Mouse (Mus musculus) brain, adult 2 months (tissue): Measurements from ENCODE around the gene Pmm1.
"Not testable (repeated sequence)": the region's sequence is repeated elsewhere in the genome, so short reads cannot be mapped to it uniquely, and the experiment has no call there.

ENCODE experiments used
- DNase-seq: peaks from one replicate; pipeline ENCODE4 v3.0.0; 2011; ENCODE audit warnings: low read depth, low spot score

The Pmm1 gene

DNA sequence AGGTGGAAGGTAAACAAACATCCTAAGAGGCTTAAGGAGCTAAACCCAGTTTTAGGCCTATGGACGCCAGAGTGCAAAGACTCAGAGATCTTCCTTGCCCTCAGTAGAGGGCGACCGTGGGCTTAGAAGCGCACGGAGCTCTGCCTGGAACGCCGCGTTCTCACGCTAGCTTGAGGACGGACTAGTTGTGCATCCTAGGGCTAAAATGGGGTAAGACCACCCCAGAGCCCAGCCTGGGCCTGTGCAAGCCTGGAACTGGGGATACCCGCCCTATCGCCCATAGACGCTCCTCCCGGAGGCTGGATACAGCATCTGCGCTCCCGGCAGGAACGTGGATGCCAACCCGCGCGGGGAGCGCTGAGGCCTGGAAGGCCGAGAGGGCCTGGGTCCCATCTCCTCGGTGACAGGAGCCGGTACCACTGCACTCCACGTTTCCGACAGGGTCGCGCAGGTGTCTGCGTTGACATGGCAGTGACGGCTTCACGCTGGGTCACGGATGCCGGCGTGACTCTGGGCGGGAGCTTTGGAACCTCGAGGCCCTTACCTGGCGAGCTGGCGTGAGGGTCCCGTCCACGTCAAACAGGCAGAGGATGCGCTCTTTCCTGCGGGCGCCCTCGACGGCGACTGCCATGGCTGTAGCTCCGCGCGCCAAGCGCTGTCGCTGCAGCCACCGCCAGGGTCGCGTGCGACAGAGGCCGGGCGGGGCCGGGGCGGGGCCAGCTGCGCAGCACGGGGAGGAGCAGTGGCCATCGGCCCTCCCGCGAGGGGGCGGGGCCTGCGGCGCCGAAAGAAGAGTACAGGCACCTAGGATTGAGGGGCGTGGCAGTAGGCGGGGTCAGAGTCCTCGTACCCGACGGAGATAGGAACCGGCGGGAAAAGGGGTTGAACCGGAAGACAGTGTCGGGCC is at the start of gene Pmm1:
Pmm1 (minus strand) TSS at position 760 of the 907 bp plus-strand sequence.
- peak; percentile 99 for DNase-seq

DNA sequence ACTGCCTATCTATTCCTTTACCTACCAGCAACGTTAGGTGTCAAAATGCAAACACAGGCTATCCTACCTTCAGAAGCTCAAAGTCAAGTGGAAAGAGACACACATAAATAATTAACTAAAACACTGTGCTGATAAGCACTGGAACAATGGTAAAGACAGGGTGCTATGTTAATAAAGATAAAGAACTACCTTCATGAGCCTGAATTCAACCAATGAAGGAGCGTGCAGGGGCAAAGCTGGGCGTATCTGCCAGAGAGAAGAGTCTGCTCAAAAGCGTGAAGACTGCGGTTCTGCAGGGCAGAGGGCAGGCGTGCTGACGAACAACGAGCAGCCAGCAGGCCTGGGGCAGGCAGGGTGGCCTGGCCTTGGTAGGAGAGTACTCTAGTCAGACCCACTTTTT is 43.5 kb upstream of the Pmm1 start:
- no peak for DNase-seq

DNA sequence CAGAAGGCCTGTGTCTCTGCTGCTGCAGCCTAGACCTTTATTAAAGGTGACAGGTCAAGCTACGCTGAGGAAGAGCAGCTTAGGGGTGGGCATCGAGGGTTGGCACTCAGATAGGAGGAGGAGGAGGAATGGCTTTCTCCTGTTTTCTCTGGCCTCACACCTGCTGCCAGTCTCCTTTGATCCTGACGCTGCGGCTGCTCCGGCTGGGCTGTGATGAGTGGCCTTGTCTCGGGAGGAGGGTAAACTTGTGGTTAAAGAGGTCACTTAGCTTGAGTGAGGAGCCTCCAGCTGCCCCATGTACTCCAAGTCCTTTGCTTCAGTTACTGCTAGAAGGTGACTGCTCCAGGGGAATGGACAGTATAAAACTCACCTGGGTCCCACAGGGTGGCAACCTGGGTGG is 33.3 kb upstream of the Pmm1 start:
- DNase-seq, result no peak

DNA sequence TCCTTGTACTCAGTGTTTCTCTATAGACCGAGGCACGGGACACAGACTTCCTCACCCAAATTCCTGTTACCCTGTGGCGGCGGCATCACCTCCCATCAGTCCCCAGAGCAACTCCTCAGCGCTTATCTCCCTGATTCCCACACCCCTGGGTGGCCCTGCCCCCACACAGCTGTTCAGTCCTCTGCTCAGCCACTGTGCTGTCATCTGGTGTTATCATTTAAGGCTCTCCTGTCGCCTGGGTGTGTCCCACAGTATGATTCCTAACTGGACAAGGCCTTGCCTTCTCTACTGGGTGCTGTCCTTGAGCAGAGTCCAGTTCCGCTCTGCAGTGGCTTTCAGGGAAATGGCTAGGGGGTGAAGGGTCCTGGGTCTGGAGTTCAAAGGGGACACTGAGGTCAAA is 29.8 kb upstream of the Pmm1 start:
- DNase-seq, result no peak

DNA sequence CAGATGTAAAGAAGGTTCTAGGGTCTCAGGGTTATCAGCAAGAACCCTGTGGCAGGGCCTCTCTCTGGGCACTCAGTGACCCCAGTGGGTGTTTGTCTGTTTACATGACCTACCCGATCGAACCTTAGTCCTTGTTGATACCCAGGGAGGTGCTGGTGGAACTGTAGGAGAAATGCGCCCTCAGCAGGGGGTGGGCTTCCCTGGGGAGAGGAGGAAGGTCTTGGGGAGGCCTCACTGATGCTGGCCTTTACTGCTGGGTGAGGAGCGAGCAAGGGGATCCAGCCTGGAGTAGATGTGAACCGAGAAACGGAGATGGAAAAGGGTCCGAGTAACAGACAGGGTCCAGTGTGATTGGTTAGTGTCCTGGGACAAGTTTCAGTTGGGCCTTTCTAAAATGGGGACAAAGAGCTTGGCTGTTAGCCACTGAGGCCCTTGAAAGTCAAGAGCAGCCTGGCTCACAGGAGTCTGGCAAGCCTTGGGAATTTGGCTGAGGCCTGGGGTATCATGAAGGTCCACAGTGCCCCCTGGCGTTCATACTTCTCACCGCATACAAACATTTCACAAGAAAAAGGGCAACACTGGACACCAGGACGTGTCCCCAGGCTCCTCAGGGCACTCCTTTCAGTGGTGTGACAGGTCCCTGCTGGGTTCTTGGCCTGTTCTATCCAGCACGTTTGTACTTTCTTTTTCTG is 28.8 kb upstream of the Pmm1 start:
- peak; percentile 97 for DNase-seq

- no peak for DNase-seq
Observed at GRCm38 (mm10) chr15:81987646-81988045, 26.9 kb upstream of the Pmm1 start, which contains the start of gene Xrcc6. Gene Xrcc6, plus strand, starts transcription at chr15:81987835.

DNA sequence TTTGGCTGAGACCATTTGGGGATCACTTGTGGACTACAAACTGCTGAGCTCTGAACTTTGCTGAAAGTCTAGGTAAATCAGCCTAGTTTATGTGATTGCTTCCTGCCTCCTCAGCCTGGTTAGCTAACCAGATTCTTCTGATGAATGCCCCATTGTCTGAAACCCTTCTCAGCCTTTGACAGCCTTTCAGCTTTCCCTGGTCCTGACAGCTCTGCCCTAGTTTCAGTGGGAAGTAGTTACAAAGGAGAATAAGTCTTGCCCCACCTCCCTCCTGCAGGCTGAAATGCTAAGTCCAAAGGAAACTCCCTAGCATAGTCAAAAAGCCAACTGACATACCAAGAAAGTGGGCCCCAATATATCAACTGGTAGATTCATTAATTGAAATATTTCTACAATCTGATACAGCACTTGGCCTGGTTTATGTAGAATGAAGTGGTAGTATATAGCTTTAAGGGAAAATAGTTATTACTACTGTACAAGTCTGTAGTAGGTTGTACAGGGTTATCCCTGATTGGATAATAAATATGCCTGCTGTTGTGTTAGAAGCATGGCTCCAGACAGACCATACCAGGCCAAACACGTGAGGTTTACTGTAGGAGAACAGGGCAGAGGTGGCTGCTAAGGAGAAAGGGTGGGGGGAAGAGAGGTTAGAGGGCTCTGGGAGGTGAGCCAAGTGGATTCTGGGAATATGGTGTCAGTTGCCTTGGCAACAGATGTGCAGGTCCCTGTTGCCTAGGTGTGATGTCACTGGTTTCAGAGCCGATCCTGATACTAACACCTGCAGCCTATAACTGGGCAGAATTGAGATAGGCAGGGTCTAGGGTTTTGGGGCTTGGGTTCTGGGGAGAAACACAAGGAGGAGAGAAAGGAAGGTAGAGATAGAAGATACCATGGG is 24.8 kb upstream of the Pmm1 start:
- DNase-seq, result no peak

GRCm38 (mm10) chr15:81982173-81982572 is 21.4 kb upstream of the Pmm1 start:
- DNase-seq, result no peak

DNA sequence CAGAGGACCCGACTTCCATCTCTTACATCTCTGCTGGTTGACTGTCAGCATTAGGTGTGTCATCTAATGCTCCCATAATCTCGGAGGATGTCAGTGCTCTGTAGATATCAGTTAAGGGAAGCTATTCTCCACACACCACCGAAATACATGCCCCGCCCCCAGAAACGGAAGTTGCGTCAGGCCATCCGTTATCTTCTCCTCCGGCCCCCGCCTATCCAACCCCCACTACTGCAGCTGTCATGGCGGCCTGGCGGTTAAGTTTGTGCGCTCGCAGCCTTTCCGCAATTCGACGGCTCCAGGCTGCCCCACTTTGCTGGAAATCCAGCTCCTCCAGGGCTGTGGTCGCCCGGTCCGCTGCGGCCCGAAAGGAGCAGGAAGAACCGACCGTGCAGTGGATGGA is 19.6 kb upstream of the Pmm1 start, which contains the start of gene 1700029P11Rik:
1700029P11Rik (plus strand) TSS at position 220 of the 400 bp plus-strand sequence.
- no peak for DNase-seq

DNA sequence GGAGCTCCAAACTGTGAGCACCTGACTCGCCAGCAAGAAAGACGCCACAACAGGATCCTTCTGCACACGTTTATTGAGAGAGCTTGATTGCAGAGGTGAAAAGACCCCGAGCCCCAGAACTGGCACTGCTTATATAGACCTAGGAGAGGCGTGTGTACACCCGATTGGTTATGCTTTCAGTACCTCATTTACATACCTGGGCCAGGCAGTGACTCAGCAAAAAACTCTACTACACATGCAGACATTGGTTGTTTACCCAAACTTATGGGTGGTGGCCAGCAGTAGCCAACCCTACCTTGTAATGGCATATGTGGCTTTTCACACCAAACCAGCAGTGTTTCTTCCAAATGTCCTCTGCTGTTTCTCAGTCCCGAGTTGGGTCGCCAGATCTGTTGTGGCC is 14.4 kb upstream of the Pmm1 start:
- not testable (repeated sequence) for DNase-seq

GRCm38 (mm10) chr15:81970498-81970897 is 9.8 kb upstream of the Pmm1 start:
- DNase-seq, result not testable (repeated sequence)

- DNase-seq, result not testable (repeated sequence)
Observed at GRCm38 (mm10) chr15:81969635-81970034, 8.9 kb upstream of the Pmm1 start.

GRCm38 (mm10) chr15:81969173-81969572 is 8.4 kb upstream of the Pmm1 start:
- DNase-seq, result no peak

DNA sequence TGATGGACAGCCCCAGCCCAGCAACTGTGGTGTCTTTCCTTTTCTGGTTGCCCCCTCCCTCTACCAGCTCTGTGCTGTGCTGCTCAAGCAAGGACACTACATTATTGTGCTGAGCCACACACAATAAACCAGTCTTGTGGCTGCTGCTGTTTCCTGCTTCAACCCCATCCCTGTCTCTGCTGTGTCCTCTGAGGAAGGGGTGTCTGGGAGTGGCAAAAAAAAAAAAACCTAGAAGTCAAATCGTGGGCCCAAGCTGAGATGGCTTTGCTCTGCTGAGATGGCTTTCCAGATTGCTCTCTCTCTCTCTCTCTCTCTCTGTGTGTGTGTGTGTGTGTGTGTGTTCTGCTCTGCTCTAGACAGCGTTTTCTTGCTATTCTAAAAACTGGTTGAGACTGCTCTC is 7.7 kb upstream of the Pmm1 start:
- no peak for DNase-seq

GRCm38 (mm10) chr15:81967821-81968220 is 7.1 kb upstream of the Pmm1 start:
- no peak for DNase-seq

DNA sequence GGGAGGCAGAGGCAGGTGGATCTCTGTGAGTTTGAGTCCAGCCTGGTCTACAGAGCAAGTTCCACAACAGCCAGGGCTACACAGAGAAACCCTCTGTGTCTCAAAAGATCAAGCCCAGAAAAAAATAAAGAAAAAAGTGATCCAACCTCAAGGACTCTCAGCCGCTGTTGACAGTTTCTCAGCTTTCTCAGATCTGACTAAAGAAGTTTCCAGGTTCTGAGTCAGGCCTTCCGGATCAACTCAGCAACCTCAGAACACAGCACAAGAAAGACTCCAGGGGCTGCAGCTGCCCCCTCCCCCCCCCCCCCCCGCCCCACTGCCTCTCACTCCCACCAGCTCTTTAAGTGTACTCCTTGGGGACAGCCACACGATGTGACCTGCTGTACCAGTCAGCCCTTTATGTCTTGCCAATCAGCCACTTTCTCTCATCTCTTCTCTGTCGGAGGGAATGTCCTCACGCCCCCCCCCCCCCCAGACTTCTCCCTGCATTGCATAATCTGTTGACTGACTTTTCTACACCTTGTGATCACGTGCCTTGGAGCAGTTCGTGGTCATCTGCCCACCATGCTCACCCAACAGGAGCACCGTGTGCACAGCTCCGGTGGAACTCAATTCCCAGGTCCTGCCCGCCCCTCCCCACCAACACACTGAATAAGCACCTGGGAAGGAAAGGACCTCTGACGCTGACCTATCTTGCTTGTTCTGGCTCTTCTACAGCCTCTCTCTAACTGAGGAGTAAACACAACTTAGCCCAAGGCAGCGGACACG is 5.5 kb upstream of the Pmm1 start:
- DNase-seq, result no peak

- DNase-seq, result no peak
Observed at GRCm38 (mm10) chr15:81964980-81965545, 4.3 kb upstream of the Pmm1 start.

- DNase-seq, result no peak
Observed at GRCm38 (mm10) chr15:81964262-81964661, 3.5 kb upstream of the Pmm1 start.

DNA sequence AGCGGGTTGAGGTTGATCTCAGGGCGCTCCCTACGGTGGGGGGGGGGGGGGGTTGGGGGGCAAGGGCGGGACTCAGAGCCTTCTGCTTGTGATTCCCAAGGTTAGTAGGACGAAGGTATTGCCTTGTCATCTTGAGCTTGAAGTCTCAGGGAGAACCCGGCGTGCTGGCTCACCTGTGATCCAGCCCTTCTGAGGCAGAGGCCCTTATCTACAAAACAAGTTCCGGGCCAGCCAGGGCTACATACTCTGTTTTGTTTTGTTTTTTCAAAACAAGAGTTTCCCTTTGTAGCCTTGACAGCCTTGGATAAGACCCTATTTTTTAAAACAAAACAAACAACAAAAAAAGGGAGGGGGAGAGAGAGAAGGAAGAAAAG is 335 bp upstream of the Pmm1 start:
- no peak for DNase-seq

DNA sequence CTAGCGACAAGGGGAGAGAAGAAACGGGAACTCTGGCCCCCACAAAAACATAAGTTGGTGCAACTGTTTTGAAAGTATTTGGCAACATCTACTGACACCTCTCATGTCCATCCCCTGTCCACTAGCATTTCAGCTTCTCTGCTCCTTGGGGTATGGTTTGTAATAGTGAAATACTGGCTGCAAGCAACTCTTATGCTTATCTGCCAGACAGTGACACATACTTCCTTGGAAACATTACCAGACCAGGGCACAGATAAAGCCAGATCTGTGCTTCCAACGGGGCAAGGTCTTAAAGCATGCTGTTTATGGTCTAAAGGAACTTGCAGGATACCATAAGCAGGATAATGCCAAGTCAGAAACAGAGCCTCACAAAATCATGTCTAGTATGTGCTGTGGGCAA is 1.8 kb downstream of the Pmm1 start:
- DNase-seq, result no peak

- DNase-seq, result peak; percentile 77
Observed at GRCm38 (mm10) chr15:81957598-81957997, 3.1 kb downstream of the Pmm1 start.
